Mouse (Mus musculus): ENCODE results near the gene Tmem258. TPM values are rescaled to one million over a fixed set of nuclear protein-coding genes. Genes with fewer than 3 reads are reported as not detected.

Tmem258 gene
- total and polyA plus RNA-seq, 3 experiments: 337 to 354 TPM; not detected in 1

DNA sequence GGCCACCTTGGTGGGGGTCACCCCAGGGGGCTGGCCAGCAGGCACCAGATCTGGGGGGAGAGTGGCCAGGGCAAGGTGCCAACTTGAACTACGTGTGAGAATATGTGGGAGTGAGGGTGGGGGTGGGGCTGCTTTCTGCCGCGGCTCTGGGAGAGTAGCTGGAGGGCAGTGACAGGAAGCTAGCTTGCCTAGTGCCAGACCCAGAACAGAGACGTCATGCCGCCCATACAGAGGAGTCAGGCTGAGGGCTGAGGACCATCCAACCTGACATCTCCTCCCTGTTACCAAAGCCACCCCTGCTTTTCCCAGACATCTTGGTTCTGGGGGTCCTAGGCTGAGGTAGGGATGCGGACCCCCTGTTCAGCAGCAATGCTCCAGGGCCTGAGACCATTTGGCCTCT is 43.4 kb downstream of the Tmem258 start:
- Histone ChIP-seq H3K36me3 (ENCODE audit: control insufficient read depth in 1 of 2, insufficient read depth in 2 of 2, low read length in 2 of 2) (no peaks in the 10 kb centered on the region), H3K27ac (ENCODE audit: control insufficient read depth, low read depth, low read length) (no peak overlapping the region), H3K9me3 (replicated peaks; ENCODE audit: insufficient read depth, low read length) (no peaks in the 10 kb centered on the region), H3K27me3 (ENCODE audit: control insufficient read depth in 1 of 2, insufficient read depth in 2 of 2, low read length in 2 of 2) (peaks cover 2% of the 10 kb centered on the region in 2 experiments; a peak in 2 of 4 replicates), H3K9ac (ENCODE audit: control insufficient read depth, low read depth, low read length, poor library complexity, severe bottlenecking) (no peak overlapping the region), H3K4me3 (ENCODE audit: control insufficient read depth in 1 of 2, insufficient read depth in 1 of 2, low read depth in 2 of 2, low read length in 2 of 2) (no peak overlapping the region), H3K4me1 (ENCODE audit: control insufficient read depth in 1 of 2, insufficient read depth in 2 of 2, low read length in 2 of 2) (no peaks in the 10 kb centered on the region), H3K79me2 (ENCODE audit: control insufficient read depth, insufficient read depth, low read length, poor library complexity) (no peaks in the 10 kb centered on the region)
- no peak for DNase-seq (ENCODE audit: low read depth, low spot score)
- no peak for TF ChIP-seq MAFK (IDR thresholded peaks at IDR 0.05; ENCODE audit: borderline replicate concordance, low read depth, low read length)
- TF ChIP-seq GABPA (IDR thresholded peaks at IDR 0.05; ENCODE audit: low read depth, low read length): no peak
- TF ChIP-seq NRF1 (IDR thresholded peaks at IDR 0.05; ENCODE audit: insufficient read depth, low read depth, low read length, poor library complexity, severe bottlenecking): no peak
- TF ChIP-seq CHD1 (IDR thresholded peaks at IDR 0.05; ENCODE audit: low read depth, low read length): no peak

DNA sequence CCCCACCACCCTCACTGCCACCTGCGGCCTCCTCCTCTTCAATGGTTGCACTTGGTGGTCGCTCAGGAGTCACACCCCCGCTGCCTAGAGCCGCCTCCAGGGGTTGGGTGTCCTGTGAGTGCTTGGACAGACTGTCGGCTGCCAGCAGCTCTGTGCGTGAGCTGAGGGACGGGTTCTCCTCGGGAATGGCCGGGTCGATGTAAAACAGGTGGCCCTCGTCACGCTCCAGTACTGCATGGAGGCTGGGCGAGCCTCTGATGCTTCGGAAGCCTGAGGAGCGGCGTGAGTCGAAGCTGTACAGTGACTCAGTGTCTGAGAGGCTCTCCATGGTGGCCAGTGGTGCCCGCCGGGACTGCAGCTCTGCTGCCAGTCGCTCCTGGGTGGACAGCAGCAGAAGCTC is 44.3 kb downstream of the Tmem258 start:
- Histone ChIP-seq H3K4me3 (ENCODE audit: control insufficient read depth in 1 of 2, insufficient read depth in 1 of 2, low read depth in 2 of 2, low read length in 2 of 2) (no peak overlapping the region), H3K36me3 (ENCODE audit: control insufficient read depth in 1 of 2, insufficient read depth in 2 of 2, low read length in 2 of 2) (no peaks in the 10 kb centered on the region), H3K27ac (ENCODE audit: control insufficient read depth, low read depth, low read length) (no peak overlapping the region), H3K4me1 (ENCODE audit: control insufficient read depth in 1 of 2, insufficient read depth in 2 of 2, low read length in 2 of 2) (no peaks in the 10 kb centered on the region), H3K79me2 (ENCODE audit: control insufficient read depth, insufficient read depth, low read length, poor library complexity) (no peaks in the 10 kb centered on the region), H3K27me3 (ENCODE audit: control insufficient read depth in 1 of 2, insufficient read depth in 2 of 2, low read length in 2 of 2) (peaks cover 2% of the 10 kb centered on the region in 2 experiments; a peak in 2 of 4 replicates), H3K9ac (ENCODE audit: control insufficient read depth, low read depth, low read length, poor library complexity, severe bottlenecking) (no peak overlapping the region), H3K9me3 (replicated peaks; ENCODE audit: insufficient read depth, low read length) (no peaks in the 10 kb centered on the region)
- no peak for DNase-seq (ENCODE audit: low read depth, low spot score)
- TF ChIP-seq POLR2A (IDR thresholded peaks at IDR 0.05; ENCODE audit: control insufficient read depth in 1 of 2, insufficient read depth in 1 of 2, low read depth in 1 of 2, low read length in 2 of 2, poor library complexity in 1 of 2): no peak
- TF ChIP-seq TBP (IDR thresholded peaks at IDR 0.05; ENCODE audit: low read depth, low read length): no peak
- TF ChIP-seq GABPA (IDR thresholded peaks at IDR 0.05; ENCODE audit: low read depth, low read length): no peak
- TF ChIP-seq TCF12 (IDR thresholded peaks at IDR 0.05; ENCODE audit: low read depth, low read length): no peak

Other genes starting within 250 kb of the Tmem258 start
- 444 and 518 TPM in 2 replicates for gene Fth1, start 223.4 kb upstream of the Tmem258 start, total RNA-seq (2012; rRNA removed)
- 1,000 to 10,000 TPM; 2,118 to 2,175 TPM for gene Fth1, start 223.4 kb upstream of the Tmem258 start, polyA plus RNA-seq (2012; ENCODE audit: insufficient read depth in 1 of 2, insufficient read length in 2 of 2, low read depth in 1 of 2, low replicate concordance in 2 of 2, missing spikeins in 1 of 2)
- gene Best1, start 202.4 kb upstream of the Tmem258 start, total RNA-seq (2012; rRNA removed): not detected in 2 replicates
- gene Best1, start 202.4 kb upstream of the Tmem258 start, polyA plus RNA-seq (2012; ENCODE audit: insufficient read depth in 1 of 2, insufficient read length in 2 of 2, low read depth in 1 of 2, low replicate concordance in 2 of 2, missing spikeins in 1 of 2): under 1 TPM in 1 of 2 experiments, not detected in 1; 0.08 TPM
- 0.52 and 1.0 TPM in 2 replicates for gene Rab3il1, start 202.3 kb upstream of the Tmem258 start, total RNA-seq (2012; rRNA removed)
- gene Rab3il1, start 202.3 kb upstream of the Tmem258 start, polyA plus RNA-seq (2012; ENCODE audit: insufficient read depth in 1 of 2, insufficient read length in 2 of 2, low read depth in 1 of 2, low replicate concordance in 2 of 2, missing spikeins in 1 of 2): 1 to 10 TPM in 1 of 2 experiments, not detected in 1; 1.4 TPM
- gene Fads3, start 162.4 kb upstream of the Tmem258 start, total RNA-seq (2012; rRNA removed): 1.4 and 2.3 TPM in 2 replicates
- gene Fads3, start 162.4 kb upstream of the Tmem258 start, polyA plus RNA-seq (2012; ENCODE audit: insufficient read depth in 1 of 2, insufficient read length in 2 of 2, low read depth in 1 of 2, low replicate concordance in 2 of 2, missing spikeins in 1 of 2): 10 to 100 TPM in 1 of 2 experiments, not detected in 1; 11.2 TPM
- 55.2 and 64.0 TPM in 2 replicates for gene Fads2, start 102.3 kb upstream of the Tmem258 start, total RNA-seq (2012; rRNA removed)
- 100 to 1,000 TPM in 1 of 2 experiments, not detected in 1; 119 TPM for gene Fads2, start 102.3 kb upstream of the Tmem258 start, polyA plus RNA-seq (2012; ENCODE audit: insufficient read depth in 1 of 2, insufficient read length in 2 of 2, low read depth in 1 of 2, low replicate concordance in 2 of 2, missing spikeins in 1 of 2)
- 36.7 and 38.1 TPM in 2 replicates for gene Fads1, start 21.1 kb upstream of the Tmem258 start, total RNA-seq (2012; rRNA removed)
- gene Fads1, start 21.1 kb upstream of the Tmem258 start, polyA plus RNA-seq (2012; ENCODE audit: insufficient read depth in 1 of 2, insufficient read length in 2 of 2, low read depth in 1 of 2, low replicate concordance in 2 of 2, missing spikeins in 1 of 2): 10 to 100 TPM in 1 of 2 experiments, not detected in 1; 69.7 TPM
- gene Fen1, start 155 bp downstream of the Tmem258 start, total RNA-seq (2012; rRNA removed): 160 and 189 TPM in 2 replicates
- 100 to 1,000 TPM in 1 of 2 experiments, not detected in 1; 145 TPM for gene Fen1, start 155 bp downstream of the Tmem258 start, polyA plus RNA-seq (2012; ENCODE audit: insufficient read depth in 1 of 2, insufficient read length in 2 of 2, low read depth in 1 of 2, low replicate concordance in 2 of 2, missing spikeins in 1 of 2)
- 0.20 and 0.23 TPM in 2 replicates for gene Myrf, start 36.7 kb downstream of the Tmem258 start, total RNA-seq (2012; rRNA removed)
- gene Myrf, start 36.7 kb downstream of the Tmem258 start, polyA plus RNA-seq (2012; ENCODE audit: insufficient read depth in 1 of 2, insufficient read length in 2 of 2, low read depth in 1 of 2, low replicate concordance in 2 of 2, missing spikeins in 1 of 2): 1 to 10 TPM in 1 of 2 experiments, not detected in 1; 2.7 TPM
- gene Dagla, start 100.9 kb downstream of the Tmem258 start, total RNA-seq (2012; rRNA removed): not detected in 2 replicates
- not detected for gene Dagla, start 100.9 kb downstream of the Tmem258 start, polyA plus RNA-seq (2012; ENCODE audit: insufficient read depth in 1 of 2, insufficient read length in 2 of 2, low read depth in 1 of 2, low replicate concordance in 2 of 2, missing spikeins in 1 of 2)
- gene Syt7, start 185.1 kb downstream of the Tmem258 start, total RNA-seq (2012; rRNA removed): not detected in 2 replicates
- gene Syt7, start 185.1 kb downstream of the Tmem258 start, polyA plus RNA-seq (2012; ENCODE audit: insufficient read depth in 1 of 2, insufficient read length in 2 of 2, low read depth in 1 of 2, low replicate concordance in 2 of 2, missing spikeins in 1 of 2): not detected